Mouse (Mus musculus) hindbrain, embryonic 11.5 days (tissue): ENCODE data around the gene Ostf1. TPM values are rescaled to one million over a fixed set of nuclear protein-coding genes. Genes with fewer than 3 reads are reported as not detected.

ENCODE experiments used
- ATAC-seq: fragments of 200-750 bp; cut with Nextera tagmentation; 2 replicates; pipeline ENCODE4 v1.8.0; 2017; ENCODE audit warnings: mild to moderate bottlenecking, moderate TSS enrichment, moderate library complexity; ENCODE audit not compliant: low FRiP score
- DNase-seq: peaks from one replicate; pipeline ENCODE4 v3.0.0-alpha.2; 2015; ENCODE audit warnings: low spot score
- H3K27ac ChIP-seq: fragments of 300-500 bp; sonication (generic); 2 replicates; pipeline ENCODE4 v1.5.1; 2014; ENCODE audit warnings: mild to moderate bottlenecking, low read depth, low read length
- H3K27me3 ChIP-seq: fragments of 300-500 bp; sonication (generic); 2 replicates; pipeline ENCODE4 v1.6.1; 2014; ENCODE audit warnings: mild to moderate bottlenecking, low read length, moderate library complexity, mixed read lengths; ENCODE audit not compliant: control insufficient read depth, insufficient read depth
- H3K36me3 ChIP-seq: fragments of 300-500 bp; sonication (generic); 2 replicates; pipeline ENCODE4 v1.6.1; 2014; ENCODE audit warnings: mild to moderate bottlenecking, low read length, moderate library complexity, mixed read lengths; ENCODE audit not compliant: control insufficient read depth, insufficient read depth
- H3K4me1 ChIP-seq: fragments of 300-500 bp; sonication (generic); replicated peaks from 2 replicates; pipeline ENCODE4 v1.6.1; 2014; ENCODE audit warnings: low read length, mixed read lengths; ENCODE audit not compliant: control insufficient read depth, insufficient read depth
- H3K4me2 ChIP-seq: fragments of 300-500 bp; sonication (generic); replicated peaks from 2 replicates; pipeline ENCODE4 v1.6.1; 2014; ENCODE audit warnings: mild to moderate bottlenecking, low read depth, low read length
- H3K4me3 ChIP-seq: fragments of 300-500 bp; sonication (generic); 2 replicates; pipeline ENCODE4 v1.5.1; 2014; ENCODE audit warnings: low read depth, low read length
- H3K9ac ChIP-seq: fragments of 300-500 bp; sonication (generic); 2 replicates; pipeline ENCODE4 v1.6.1; 2014; ENCODE audit warnings: low read depth, low read length
- H3K9me3 ChIP-seq: fragments of 300-500 bp; sonication (generic); 2 replicates; pipeline ENCODE4 v1.6.1; 2016; ENCODE audit warnings: low read length; ENCODE audit not compliant: control insufficient read depth
- WGBS: fragments of 180-500 bp; shearing (Covaris S2); extraction: QIAGEN DNeasy Blood & Tissue Kit; methylation state at CpG from one replicate; pipeline ENCODE4 v1.1.7; 2014; 5-methylcytosine and 5-hydroxymethylcytosine counted together
- polyA plus RNA-seq: library from polyadenylated mRNA; unstranded; fragments of >200 nt; fragmentation: Nextera tagmentation; extraction: Ambion mirVana; gene quantifications from 2 replicates; pipeline ENCODE4 v1.2.1, GENCODE M21; 2014

Gene Ostf1
- polyA plus RNA-seq, 1 experiment from 2014 or later: 49.4 TPM

GRCm38 (mm10) chr19:18639552-18639951, 7.9 kb upstream of the Ostf1 start:
- DNase-seq: no peak
- no peaks in the 10 kb centered on the region for H3K9me3 ChIP-seq
- no peak overlapping the region for H3K27ac ChIP-seq
- ATAC-seq: no peak
- H3K4me2 ChIP-seq: no peak overlapping the region
- H3K9ac ChIP-seq: no peak overlapping the region
- no peak overlapping the region for H3K4me3 ChIP-seq
- H3K36me3 ChIP-seq: no peaks in the 10 kb centered on the region
- H3K4me1 ChIP-seq: no peaks in the 10 kb centered on the region
- 27% methylated on average over 2 of the region's 2 CpGs for WGBS
- H3K27me3 ChIP-seq: no peaks in the 10 kb centered on the region

DNA sequence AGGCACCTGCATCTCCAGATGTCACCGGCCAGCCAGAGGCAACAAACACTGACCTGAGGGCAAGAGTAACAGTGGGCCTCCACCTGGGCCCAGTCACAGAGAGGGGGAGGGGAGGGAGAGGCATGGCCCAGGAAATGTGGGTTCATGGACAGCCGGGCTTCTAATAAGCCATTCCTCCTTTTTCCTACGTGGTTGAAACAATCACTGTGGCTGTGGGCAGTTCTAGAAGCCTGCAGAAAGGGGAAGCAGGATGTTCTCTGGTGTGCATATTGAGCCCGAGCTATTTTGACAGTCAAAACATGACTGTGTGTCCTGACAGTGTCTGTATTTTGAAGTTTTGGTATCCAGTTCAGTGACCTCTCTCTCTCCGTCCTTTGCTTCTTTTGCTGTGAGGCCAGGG, 7.3 kb upstream of the Ostf1 start:
- Histone ChIP-seq H3K27me3 (no peaks in the 10 kb centered on the region), H3K27ac (no peak overlapping the region), H3K9me3 (no peaks in the 10 kb centered on the region), H3K4me1 (no peaks in the 10 kb centered on the region), H3K36me3 (no peaks in the 10 kb centered on the region), H3K4me2 (no peak overlapping the region), H3K9ac (no peak overlapping the region), H3K4me3 (no peak overlapping the region)
- DNase-seq: no peak
- ATAC-seq: no peak
- WGBS: 71% methylated on average over 5 of the region's 5 CpGs

GRCm38 (mm10) chr19:18637954-18638353, 6.3 kb upstream of the Ostf1 start:
- Histone ChIP-seq H3K9me3 (no peaks in the 10 kb centered on the region), H3K27me3 (no peaks in the 10 kb centered on the region), H3K4me2 (no peak overlapping the region), H3K9ac (no peak overlapping the region), H3K4me1 (no peaks in the 10 kb centered on the region), H3K27ac (no peak overlapping the region), H3K4me3 (no peak overlapping the region), H3K36me3 (no peaks in the 10 kb centered on the region)
- ATAC-seq (no peak), DNase-seq (no peak)
- 87% methylated on average over 5 of the region's 5 CpGs for WGBS

- Histone ChIP-seq H3K27me3 (no peaks in the 10 kb centered on the region), H3K4me1 (no peaks in the 10 kb centered on the region), H3K9me3 (no peaks in the 10 kb centered on the region), H3K4me3 (peak overlapping the region; percentile 76), H3K9ac (peak overlapping the region; percentile 31; the same call in 1 of the 2 replicates), H3K4me2 (peak overlapping the region; percentile 81), H3K36me3 (no peaks in the 10 kb centered on the region), H3K27ac (no peak overlapping the region)
- WGBS: 66% methylated on average over 13 of the region's 13 CpGs
- DNase-seq: no peak
- no peak for ATAC-seq
Measured at GRCm38 (mm10) chr19:18632231-18633185, 885 bp upstream of the Ostf1 start.

DNA sequence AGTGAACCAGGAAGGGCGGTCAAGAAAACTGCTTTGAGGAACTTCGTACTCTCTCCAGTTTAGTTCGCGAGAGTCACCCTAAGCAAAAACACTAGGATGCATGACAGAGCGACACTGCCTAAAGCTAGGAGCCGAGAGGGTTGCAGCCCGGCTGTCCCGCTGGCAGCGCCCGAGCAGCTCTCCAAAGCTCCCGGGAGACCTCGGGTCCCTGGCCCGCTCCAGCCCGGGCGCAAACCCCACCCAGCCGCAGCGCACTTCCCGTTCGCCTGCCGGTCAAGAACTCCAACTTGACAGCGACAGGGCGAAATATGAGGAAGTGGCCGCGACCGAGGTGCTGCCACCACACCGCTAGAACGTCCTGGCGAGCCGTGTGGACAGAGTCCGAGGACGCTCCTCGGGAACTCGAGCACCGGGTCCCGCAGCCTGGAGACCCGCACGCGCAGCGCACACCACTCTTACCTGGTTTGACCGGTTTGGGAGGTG, 421 bp downstream of the Ostf1 start:
- ATAC-seq (peak; percentile 74), DNase-seq (no peak)
- H3K4me1 ChIP-seq: no peaks in the 10 kb centered on the region

GRCm38 (mm10) chr19:18630221-18631119, 1.2 kb downstream of the Ostf1 start:
- H3K9ac ChIP-seq: peak overlapping the region; percentile 70; the same call in 1 of the 2 replicates
- no peaks in the 10 kb centered on the region for H3K36me3 ChIP-seq
- peak overlapping the region; percentile 81 for H3K4me2 ChIP-seq
- no peaks in the 10 kb centered on the region for H3K9me3 ChIP-seq
- DNase-seq: peak; percentile 38
- H3K27ac ChIP-seq: no peak overlapping the region
- no peaks in the 10 kb centered on the region for H3K27me3 ChIP-seq
- no peak for ATAC-seq
- 13% methylated on average over 17 of the region's 17 CpGs for WGBS
- no peaks in the 10 kb centered on the region for H3K4me1 ChIP-seq
- H3K4me3 ChIP-seq: peak overlapping the region; percentile 76

More for the DNA sequence above, 421 bp downstream of the Ostf1 start:
- WGBS: under 1% methylated on average over 40 of the region's 40 CpGs
- Histone ChIP-seq H3K4me2 (peak overlapping the region; percentile 81), H3K9me3 (no peaks in the 10 kb centered on the region), H3K4me3 (peak overlapping the region; percentile 76), H3K27ac (peak overlapping the region; percentile 65), H3K27me3 (no peaks in the 10 kb centered on the region), H3K36me3 (no peaks in the 10 kb centered on the region), H3K9ac (peak overlapping the region; percentile 70)

DNA sequence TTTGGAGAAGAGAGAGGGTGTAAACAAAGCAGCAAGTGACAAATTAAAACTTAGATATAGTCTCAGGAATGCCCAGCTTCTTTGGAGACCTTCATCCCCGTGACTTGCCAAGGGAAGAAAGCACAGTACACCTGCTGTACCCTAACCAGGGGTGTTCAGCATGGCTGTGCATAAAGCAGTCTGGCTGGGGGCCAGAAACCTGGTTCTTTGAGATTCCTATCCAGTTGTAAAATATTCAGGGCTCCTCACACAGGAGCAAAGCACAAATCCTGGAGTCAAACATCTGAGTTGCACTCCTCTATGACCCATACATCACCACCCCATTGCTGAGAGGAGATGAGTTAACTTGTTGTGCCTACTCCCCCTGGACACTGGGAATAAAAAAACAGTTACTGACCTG, 2.0 kb downstream of the Ostf1 start:
- Histone ChIP-seq H3K4me3 (no peak overlapping the region), H3K27me3 (no peaks in the 10 kb centered on the region), H3K4me2 (no peak overlapping the region), H3K4me1 (no peaks in the 10 kb centered on the region), H3K27ac (no peak overlapping the region), H3K36me3 (no peaks in the 10 kb centered on the region), H3K9ac (no peak overlapping the region), H3K9me3 (no peaks in the 10 kb centered on the region)
- ATAC-seq: no peak
- DNase-seq: no peak
- 94% methylated on average over 1 of the region's 1 CpGs for WGBS

DNA sequence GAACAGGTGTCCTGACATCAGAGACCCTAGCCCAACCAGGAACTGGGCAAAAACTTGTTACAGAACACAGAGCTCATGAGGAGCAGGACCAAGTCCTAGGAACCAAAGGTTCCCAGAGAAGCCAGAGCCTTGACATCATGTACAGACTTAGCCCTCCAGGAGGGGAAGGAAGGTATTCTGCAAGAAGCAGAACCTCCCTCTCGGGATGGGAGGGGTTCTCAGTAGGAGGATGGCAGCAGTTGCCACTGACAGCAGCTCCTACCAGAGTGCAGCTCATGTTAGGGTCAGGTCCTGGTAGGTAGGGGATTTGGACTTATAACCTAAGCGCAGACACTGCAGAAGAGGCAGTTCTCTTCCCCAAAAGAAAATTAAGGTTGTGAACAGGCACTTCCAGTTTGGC, 7.7 kb downstream of the Ostf1 start:
- no peak for ATAC-seq
- WGBS: 79% methylated on average over 2 of the region's 2 CpGs
- no peaks in the 10 kb centered on the region for H3K9me3 ChIP-seq

More for the DNA sequence above, 7.7 kb downstream of the Ostf1 start:
- DNase-seq: no peak
- no peak overlapping the region for H3K4me2 ChIP-seq
- H3K27me3 ChIP-seq: no peaks in the 10 kb centered on the region
- H3K4me3 ChIP-seq: no peak overlapping the region
- no peaks in the 10 kb centered on the region for H3K4me1 ChIP-seq
- no peak overlapping the region for H3K27ac ChIP-seq
- no peak overlapping the region for H3K9ac ChIP-seq
- no peaks in the 10 kb centered on the region for H3K36me3 ChIP-seq
